Mouse (Mus musculus): Measurements from ENCODE around the gene Sppl2a. TPM values are rescaled to one million over a fixed set of nuclear protein-coding genes. Genes with fewer than 3 reads are reported as not detected.
"Not testable (repeated sequence)": the region's sequence is repeated elsewhere in the genome, so short reads cannot be mapped to it uniquely, and the experiment has no call there.

Gene Sppl2a
- 7.6 and 9.5 TPM in 2 replicates for polyA plus RNA-seq (2012; rRNA removed)

- no peaks in the 10 kb centered on the region; the same call in 1 of the 2 replicates for H3K36me3 ChIP-seq (ENCODE audit: control insufficient read depth, insufficient read depth, low read length)
- H3K27ac ChIP-seq (ENCODE audit: insufficient read depth, low read length), result peak within 1 kb of the TSS; percentile 95
Observed at GRCm38 (mm10) chr2:126932897-126933641, at the start of gene Sppl2a. Sppl2a (minus strand) TSS chr2:126933235.

DNA sequence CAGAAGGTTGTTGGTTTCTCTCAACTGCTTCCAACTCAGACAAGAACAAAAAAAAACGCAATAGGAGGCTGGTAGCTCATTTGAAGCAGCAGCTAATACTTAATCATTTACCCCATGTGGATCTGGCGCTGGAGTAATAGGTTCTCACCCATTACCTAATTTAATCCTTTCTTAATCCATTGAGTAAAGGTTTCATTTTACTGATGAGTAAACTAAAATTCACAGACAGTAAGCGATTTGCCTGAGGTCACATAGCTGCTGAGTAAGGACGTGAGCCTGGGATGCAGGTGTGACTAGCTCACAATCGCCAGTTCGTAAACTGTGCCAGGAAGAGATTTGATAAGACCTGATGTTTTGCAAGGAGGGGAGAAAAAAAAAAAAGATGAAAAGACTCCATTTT, 44.4 kb upstream of the Sppl2a start:
- Histone ChIP-seq H3K4me1 (ENCODE audit: control insufficient read depth, insufficient read depth, insufficient read length) (no peaks in the 10 kb centered on the region), H3K4me3 (ENCODE audit: extremely low read depth, insufficient read depth, insufficient read length) (no peak overlapping the region), H3K36me3 (ENCODE audit: control insufficient read depth, insufficient read depth, low read length) (no peaks in the 10 kb centered on the region), H3K27ac (ENCODE audit: insufficient read depth, low read length) (no peak overlapping the region), H3K27me3 (ENCODE audit: control insufficient read depth, insufficient read depth, low read length) (no peaks in the 10 kb centered on the region)
- no peak for DNase-seq (ENCODE audit: low read depth in 1 of 2, low spot score in 2 of 2)
- WGBS, result 85% methylated on average over 6 of the region's 6 CpGs
- TF ChIP-seq POLR2A (IDR thresholded peaks at IDR 0.05; ENCODE audit: low read depth, low read length), result no peak
- TF ChIP-seq CTCF (IDR thresholded peaks at IDR 0.05; ENCODE audit: extremely low read depth, insufficient read depth, insufficient read length, insufficient replicate concordance), result no peak

More at GRCm38 (mm10) chr2:126932897-126933641, at the start of gene Sppl2a:
- peak within 1 kb of the TSS; percentile 73 for H3K4me3 ChIP-seq (ENCODE audit: extremely low read depth, insufficient read depth, insufficient read length)
- DNase-seq (ENCODE audit: low read depth in 1 of 2, low spot score in 2 of 2), result peak; percentile 75 to 83
- no peaks in the 10 kb centered on the region for H3K27me3 ChIP-seq (ENCODE audit: control insufficient read depth, insufficient read depth, low read length)
- WGBS, result under 1% methylated on average over 33 of the region's 35 CpGs
- TF ChIP-seq POLR2A (IDR thresholded peaks at IDR 0.05; ENCODE audit: low read depth, low read length) (peak; percentile 94), CTCF (IDR thresholded peaks at IDR 0.05; ENCODE audit: extremely low read depth, insufficient read depth, insufficient read length, insufficient replicate concordance) (no peak)
- no peaks in the 10 kb centered on the region for H3K4me1 ChIP-seq (ENCODE audit: control insufficient read depth, insufficient read depth, insufficient read length)

GRCm38 (mm10) chr2:126961696-126962095, 28.7 kb upstream of the Sppl2a start:
- no peak for TF ChIP-seq POLR2A (IDR thresholded peaks at IDR 0.05; ENCODE audit: low read depth, low read length)
- no peak for TF ChIP-seq CTCF (IDR thresholded peaks at IDR 0.05; ENCODE audit: extremely low read depth, insufficient read depth, insufficient read length, insufficient replicate concordance)
- DNase-seq (ENCODE audit: low read depth in 1 of 2, low spot score in 2 of 2), result no peak

GRCm38 (mm10) chr2:126955671-126956070, 22.6 kb upstream of the Sppl2a start:
- no peak for TF ChIP-seq POLR2A (IDR thresholded peaks at IDR 0.05; ENCODE audit: low read depth, low read length)
- 80% methylated on average over 7 of the region's 7 CpGs for WGBS
- no peak for DNase-seq (ENCODE audit: low read depth in 1 of 2, low spot score in 2 of 2)
- no peak overlapping the region for H3K4me3 ChIP-seq (ENCODE audit: extremely low read depth, insufficient read depth, insufficient read length)
- H3K27me3 ChIP-seq (ENCODE audit: control insufficient read depth, insufficient read depth, low read length), result no peaks in the 10 kb centered on the region
- no peaks in the 10 kb centered on the region for H3K36me3 ChIP-seq (ENCODE audit: control insufficient read depth, insufficient read depth, low read length)
- H3K27ac ChIP-seq (ENCODE audit: insufficient read depth, low read length), result no peak overlapping the region
- no peaks in the 10 kb centered on the region for H3K4me1 ChIP-seq (ENCODE audit: control insufficient read depth, insufficient read depth, insufficient read length)

More at GRCm38 (mm10) chr2:126961696-126962095, 28.7 kb upstream of the Sppl2a start:
- Histone ChIP-seq H3K27ac (ENCODE audit: insufficient read depth, low read length) (no peak overlapping the region), H3K27me3 (ENCODE audit: control insufficient read depth, insufficient read depth, low read length) (no peaks in the 10 kb centered on the region), H3K4me3 (ENCODE audit: extremely low read depth, insufficient read depth, insufficient read length) (no peak overlapping the region), H3K4me1 (ENCODE audit: control insufficient read depth, insufficient read depth, insufficient read length) (no peaks in the 10 kb centered on the region), H3K36me3 (ENCODE audit: control insufficient read depth, insufficient read depth, low read length) (no peaks in the 10 kb centered on the region)
- 85% methylated on average over 2 of the region's 2 CpGs for WGBS

- no peaks in the 10 kb centered on the region for H3K27me3 ChIP-seq (ENCODE audit: control insufficient read depth, insufficient read depth, low read length)
- no peak for DNase-seq (ENCODE audit: low read depth in 1 of 2, low spot score in 2 of 2)
- no peak for TF ChIP-seq POLR2A (IDR thresholded peaks at IDR 0.05; ENCODE audit: low read depth, low read length)
- no peak for TF ChIP-seq CTCF (IDR thresholded peaks at IDR 0.05; ENCODE audit: extremely low read depth, insufficient read depth, insufficient read length, insufficient replicate concordance)
- no peak overlapping the region for H3K27ac ChIP-seq (ENCODE audit: insufficient read depth, low read length)
- H3K4me3 ChIP-seq (ENCODE audit: extremely low read depth, insufficient read depth, insufficient read length), result no peak overlapping the region
- 84% methylated on average over 7 of the region's 7 CpGs for WGBS
- H3K36me3 ChIP-seq (ENCODE audit: control insufficient read depth, insufficient read depth, low read length), result no peaks in the 10 kb centered on the region
- H3K4me1 ChIP-seq (ENCODE audit: control insufficient read depth, insufficient read depth, insufficient read length), result no peaks in the 10 kb centered on the region
Observed at GRCm38 (mm10) chr2:126951085-126951484, 18.1 kb upstream of the Sppl2a start.

DNA sequence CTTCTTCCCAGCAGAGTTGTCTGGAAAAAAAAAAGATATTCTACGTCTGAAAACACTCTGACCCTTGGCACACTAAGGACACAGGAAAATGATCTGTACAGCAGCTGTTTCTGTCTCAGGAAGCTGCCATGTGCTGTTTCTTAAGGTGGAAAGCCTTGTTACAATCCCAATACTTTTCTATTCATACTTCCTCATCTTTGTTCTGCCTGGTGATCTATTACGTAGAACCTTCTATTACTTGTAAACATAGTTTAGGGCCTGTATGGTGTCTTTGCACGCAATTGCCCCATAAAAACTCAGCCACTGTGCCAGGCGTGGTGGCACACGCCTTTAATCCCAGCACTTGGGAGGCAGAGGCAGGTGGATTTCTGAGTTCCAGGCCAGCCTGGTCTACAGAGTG, 17.4 kb upstream of the Sppl2a start:
- 76% methylated on average over 5 of the region's 5 CpGs for WGBS
- no peak overlapping the region for H3K27ac ChIP-seq (ENCODE audit: insufficient read depth, low read length)

DNA sequence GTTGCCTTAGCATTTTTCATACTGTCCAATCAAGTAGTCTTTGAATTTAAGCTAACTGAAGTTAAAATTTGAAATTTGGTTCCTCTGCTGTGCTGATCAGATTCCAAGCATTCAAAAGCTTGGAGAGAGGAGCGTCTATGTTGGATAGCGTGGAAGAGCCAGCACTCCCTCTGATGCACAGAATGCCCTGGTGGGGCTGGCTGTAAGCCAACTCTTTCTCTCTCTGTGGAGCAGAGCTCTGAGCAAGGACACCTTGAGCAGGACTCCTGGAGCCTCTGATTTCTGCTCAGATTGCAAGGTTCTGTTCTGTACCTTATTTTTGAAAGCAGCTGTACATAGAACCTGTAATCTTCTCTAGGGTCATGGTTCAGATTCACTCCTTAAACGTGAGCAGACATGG, 16.8 kb upstream of the Sppl2a start:
- H3K36me3 ChIP-seq (ENCODE audit: control insufficient read depth, insufficient read depth, low read length), result no peaks in the 10 kb centered on the region
- no peaks in the 10 kb centered on the region for H3K27me3 ChIP-seq (ENCODE audit: control insufficient read depth, insufficient read depth, low read length)
- H3K4me1 ChIP-seq (ENCODE audit: control insufficient read depth, insufficient read depth, insufficient read length), result no peaks in the 10 kb centered on the region
- H3K4me3 ChIP-seq (ENCODE audit: extremely low read depth, insufficient read depth, insufficient read length), result no peak overlapping the region
- DNase-seq (ENCODE audit: low read depth in 1 of 2, low spot score in 2 of 2), result no peak
- H3K27ac ChIP-seq (ENCODE audit: insufficient read depth, low read length), result no peak overlapping the region
- 79% methylated on average over 3 of the region's 3 CpGs for WGBS
- TF ChIP-seq POLR2A (IDR thresholded peaks at IDR 0.05; ENCODE audit: low read depth, low read length), result no peak
- no peak for TF ChIP-seq CTCF (IDR thresholded peaks at IDR 0.05; ENCODE audit: extremely low read depth, insufficient read depth, insufficient read length, insufficient replicate concordance)

More for the DNA sequence above, 17.4 kb upstream of the Sppl2a start:
- H3K36me3 ChIP-seq (ENCODE audit: control insufficient read depth, insufficient read depth, low read length), result no peaks in the 10 kb centered on the region
- no peaks in the 10 kb centered on the region for H3K27me3 ChIP-seq (ENCODE audit: control insufficient read depth, insufficient read depth, low read length)
- DNase-seq (ENCODE audit: low read depth in 1 of 2, low spot score in 2 of 2), result no peak
- no peak overlapping the region for H3K4me3 ChIP-seq (ENCODE audit: extremely low read depth, insufficient read depth, insufficient read length)
- TF ChIP-seq POLR2A (IDR thresholded peaks at IDR 0.05; ENCODE audit: low read depth, low read length), result no peak
- TF ChIP-seq CTCF (IDR thresholded peaks at IDR 0.05; ENCODE audit: extremely low read depth, insufficient read depth, insufficient read length, insufficient replicate concordance), result no peak
- no peaks in the 10 kb centered on the region for H3K4me1 ChIP-seq (ENCODE audit: control insufficient read depth, insufficient read depth, insufficient read length)

DNA sequence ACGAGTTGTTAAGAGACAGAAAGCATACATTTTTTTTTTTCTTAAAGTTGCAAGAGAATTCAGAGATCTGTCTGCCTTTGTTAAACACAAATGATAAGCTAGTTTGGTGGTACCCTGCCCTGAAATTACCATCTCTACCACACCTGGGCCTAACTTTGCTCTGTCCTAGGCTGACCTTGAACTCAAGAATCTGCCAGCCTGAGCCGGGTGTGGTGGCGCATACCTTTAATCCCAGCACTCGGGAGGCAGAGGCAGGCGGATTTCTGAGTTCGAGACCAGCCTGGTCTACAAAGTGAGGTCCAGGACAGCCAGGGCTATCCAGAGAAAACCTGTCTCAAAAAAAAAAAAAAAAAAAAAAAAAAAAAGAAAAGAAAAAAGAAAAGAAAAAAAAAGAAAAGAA, 16.3 kb upstream of the Sppl2a start:
- H3K4me3 ChIP-seq (ENCODE audit: extremely low read depth, insufficient read depth, insufficient read length); H3K27ac ChIP-seq (ENCODE audit: insufficient read depth, low read length); H3K36me3 ChIP-seq (ENCODE audit: control insufficient read depth, insufficient read depth, low read length); H3K27me3 ChIP-seq (ENCODE audit: control insufficient read depth, insufficient read depth, low read length); H3K4me1 ChIP-seq (ENCODE audit: control insufficient read depth, insufficient read depth, insufficient read length); DNase-seq (ENCODE audit: low read depth in 1 of 2, low spot score in 2 of 2): not testable (repeated sequence)
- 71% methylated on average over 6 of the region's 6 CpGs for WGBS

Measured in spleen, adult 2 months (tissue).